Mouse (Mus musculus) MEL-GATA-1-ER (cell line): ENCODE measurements around the gene Olfr403.
"Not testable (repeated sequence)": the region's sequence is repeated elsewhere in the genome, so short reads cannot be mapped to it uniquely, and the experiment has no call there.

Experiments used
- DNase-seq: peaks from one replicate; pipeline ENCODE4 v3.0.0-alpha.2; 2012; ENCODE audit warnings: low read depth; ENCODE audit errors: extremely low read depth

The Olfr403 gene

DNA sequence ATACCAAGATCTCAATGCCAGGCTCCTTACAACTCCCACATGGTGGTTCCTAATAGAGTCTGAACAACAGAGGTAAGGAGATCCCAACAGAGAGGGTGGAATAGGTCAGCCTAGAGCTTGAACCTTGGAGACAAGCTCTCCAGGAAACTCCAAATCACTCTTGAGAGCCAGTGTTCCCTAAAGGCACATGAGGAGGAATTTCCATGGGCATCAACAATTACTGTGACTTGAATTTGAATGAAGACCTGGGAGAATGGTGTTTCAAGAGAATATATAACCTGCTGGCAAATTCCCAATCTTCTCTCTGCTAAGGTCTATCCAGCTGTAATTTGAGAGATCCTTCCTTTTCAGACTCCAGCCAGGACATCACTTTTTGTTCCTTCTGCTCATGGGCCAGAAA is at the start of gene Olfr403:
Olfr403 (plus strand) TSS at position 301 of the 400 bp plus-strand sequence.
- DNase-seq, result no peak

DNA sequence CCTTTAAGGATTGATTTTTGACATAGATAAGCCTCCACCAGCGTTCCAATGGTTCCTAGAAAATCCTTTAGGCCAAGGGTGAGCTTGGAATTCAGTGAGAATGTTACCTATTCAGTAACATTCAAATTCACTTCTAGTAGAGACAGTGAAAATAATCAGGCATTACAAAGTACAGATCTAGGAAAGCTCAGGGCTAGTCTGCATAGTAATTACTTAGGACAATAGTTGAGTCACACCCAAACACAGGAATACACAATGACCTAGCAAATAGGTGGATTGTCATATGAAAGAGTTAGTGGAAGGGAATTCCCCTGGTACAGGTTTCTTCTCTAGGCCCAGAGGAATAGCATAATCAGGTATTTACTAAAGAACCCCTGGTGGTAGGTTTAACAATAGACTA is 46.0 kb upstream of the Olfr403 start:
- not testable (repeated sequence) for DNase-seq

DNA sequence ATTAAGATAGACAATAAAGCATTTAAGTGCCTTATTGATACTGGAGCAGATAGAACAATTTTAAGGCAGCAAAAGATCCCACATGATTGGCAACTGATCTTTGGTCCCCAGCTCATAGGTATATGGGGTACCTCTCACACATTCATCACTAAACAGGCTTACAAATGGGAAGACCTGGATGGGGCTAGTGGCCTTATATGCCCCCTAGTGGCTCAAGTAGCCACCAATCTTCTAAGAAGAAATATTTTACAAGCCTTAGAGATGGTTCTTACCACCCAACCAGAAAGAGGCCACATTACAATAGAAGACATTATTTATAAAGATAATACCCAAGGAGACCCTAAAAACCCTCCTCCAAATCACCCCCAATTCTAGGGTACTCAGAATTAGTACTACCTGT is 40.2 kb upstream of the Olfr403 start:
- DNase-seq, result no peak

DNA sequence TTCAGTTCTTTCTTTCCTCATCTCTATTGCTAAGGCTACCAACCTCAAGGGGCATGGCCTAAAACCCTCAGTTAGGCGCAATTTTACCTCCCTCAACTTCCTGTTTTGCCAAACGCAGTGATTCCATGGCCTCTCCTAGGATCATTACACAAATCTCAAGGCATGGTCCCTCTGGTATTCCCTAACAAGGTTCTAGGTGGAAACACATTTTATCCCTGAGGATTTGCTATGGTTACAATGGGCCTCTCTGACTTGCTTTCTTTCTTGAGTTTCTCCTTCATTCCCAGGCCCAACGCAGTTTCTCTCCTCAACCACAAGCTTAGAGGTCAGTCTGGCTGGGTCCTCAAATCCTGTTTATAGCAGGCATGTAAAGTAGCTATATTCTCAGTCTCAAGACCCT is 32.8 kb upstream of the Olfr403 start, which contains the start of gene Olfr402:
Olfr402 (plus strand) TSS at position 301 of the 400 bp plus-strand sequence.
- DNase-seq, result no peak

DNA sequence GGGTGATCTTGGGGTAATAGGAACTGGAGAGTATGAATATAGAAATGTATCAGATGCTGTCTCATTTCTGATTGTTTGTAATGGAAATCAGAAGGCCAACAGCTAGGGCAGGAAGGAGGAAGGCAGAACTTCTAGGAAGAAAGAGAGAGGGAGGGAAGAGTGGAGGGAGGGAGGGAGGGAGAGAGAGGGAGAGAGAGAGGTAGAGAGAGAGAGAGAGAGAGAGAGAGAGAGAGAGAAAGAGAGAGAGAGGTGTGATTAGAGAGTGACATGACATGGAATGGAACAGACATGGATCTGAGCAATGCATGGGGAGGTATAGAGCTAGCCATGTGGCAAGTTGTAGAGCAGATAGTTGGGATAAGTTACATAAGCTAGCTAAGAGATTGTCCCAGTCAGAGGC is 17.3 kb upstream of the Olfr403 start:
- no peak for DNase-seq

DNA sequence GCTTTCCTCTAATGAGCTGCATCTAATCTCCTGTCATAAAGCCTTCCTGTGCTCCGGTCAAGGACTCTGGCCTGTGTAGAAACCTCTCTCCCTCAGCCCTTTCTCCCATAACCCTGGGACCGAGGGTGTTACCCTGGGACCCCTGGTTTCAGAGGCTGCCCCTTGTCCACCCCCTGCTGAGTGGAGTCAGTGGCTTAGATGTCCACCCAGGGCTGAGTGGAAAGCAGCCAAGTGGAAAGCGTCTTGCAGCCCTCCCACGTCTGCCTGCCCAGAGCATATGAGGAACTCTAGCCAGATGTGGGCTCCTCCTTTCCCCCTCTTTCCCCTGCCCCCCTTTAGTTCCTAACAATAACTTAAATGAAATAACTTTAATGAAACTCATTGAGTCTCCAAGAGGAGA is 2.9 kb upstream of the Olfr403 start:
- DNase-seq, result no peak

DNA sequence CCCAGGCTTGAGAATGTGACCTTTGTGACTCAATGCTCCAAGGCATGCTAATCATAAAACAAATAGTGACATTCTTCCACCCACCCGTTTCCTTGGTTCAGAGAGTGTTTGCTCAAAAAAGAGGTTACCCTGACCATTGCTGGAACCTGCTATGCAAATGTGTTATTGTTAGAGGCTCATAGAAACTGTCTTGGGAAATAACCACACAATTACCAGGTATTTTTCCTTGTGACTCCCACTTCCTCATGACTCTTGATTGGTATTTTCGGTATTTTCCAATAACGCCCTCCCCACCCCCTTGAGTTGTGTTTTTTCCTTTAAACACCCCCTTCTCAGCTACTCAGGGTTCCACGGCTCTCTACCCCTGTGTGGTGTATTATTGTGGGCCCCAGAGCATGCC is 2.3 kb upstream of the Olfr403 start:
- no peak for DNase-seq

DNA sequence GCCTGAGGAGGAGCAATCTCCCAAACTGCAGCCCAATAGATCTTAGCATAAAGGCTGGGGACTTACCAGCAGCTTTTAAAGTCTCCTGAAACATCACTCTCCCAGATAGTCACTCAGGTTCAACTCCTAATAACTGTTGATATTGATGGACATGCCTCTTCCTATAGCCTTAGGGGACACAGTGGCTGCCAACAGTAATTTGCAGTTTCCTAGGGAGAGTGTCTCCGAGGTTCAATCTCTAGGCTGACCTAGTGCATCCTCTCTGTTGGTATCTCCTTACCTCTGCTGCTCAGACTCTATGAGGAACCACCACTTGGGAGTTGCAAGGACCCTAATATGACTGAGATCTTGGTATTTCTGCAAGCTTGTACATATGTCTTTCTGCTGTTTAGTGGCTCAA is 25.2 kb downstream of the Olfr403 start, which contains the start of gene Olfr43:
Olfr43 (minus strand) TSS at position 101 of the 400 bp plus-strand sequence.
- DNase-seq, result no peak

DNA sequence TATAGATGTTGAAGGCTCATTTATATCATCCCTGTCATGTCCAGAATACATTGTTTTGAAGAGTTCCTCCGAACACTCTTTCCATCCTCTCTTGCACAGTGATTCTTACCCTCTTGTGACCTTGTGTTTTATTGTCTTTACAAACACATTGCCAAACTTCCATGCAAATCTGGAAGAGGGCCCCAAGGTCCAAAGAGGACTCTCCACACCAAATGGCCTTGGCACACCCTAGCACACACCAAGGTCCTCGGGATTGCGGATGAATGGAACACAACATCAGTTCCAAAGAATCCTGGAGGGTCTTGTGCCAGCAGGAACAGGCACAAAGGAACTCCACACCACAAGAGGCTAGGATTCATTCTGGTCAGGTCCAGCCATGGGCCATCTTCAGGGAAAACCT is 55.2 kb downstream of the Olfr403 start:
- no peak for DNase-seq
